Mouse (Mus musculus): Measurements from ENCODE around the gene Yipf1.

DNA sequence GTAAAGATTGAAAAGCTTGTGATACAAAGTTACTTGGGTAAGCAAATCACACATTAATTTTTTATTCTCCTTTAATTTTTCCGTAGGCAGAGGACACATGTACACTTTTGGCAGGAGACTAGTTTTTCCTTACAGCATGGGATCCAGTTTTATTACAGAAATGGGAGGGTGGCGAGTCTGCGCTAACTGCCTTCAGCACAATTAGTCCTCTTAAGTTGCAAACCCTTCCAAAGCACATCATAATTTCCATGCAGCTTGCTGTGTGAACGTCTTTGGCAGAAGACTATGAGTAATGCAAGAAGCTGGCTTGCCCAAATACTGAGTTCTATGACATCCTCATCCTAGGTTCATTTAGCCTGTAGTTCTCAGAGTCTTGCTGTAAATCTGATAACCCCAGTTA lies 40.5 kb upstream of the Yipf1 start:
- TF ChIP-seq POLR2A (IDR thresholded peaks at IDR 0.05; ENCODE audit: control insufficient read depth, low read depth, low read length), result no peak
- no peak for TF ChIP-seq CTCF (IDR thresholded peaks at IDR 0.05; ENCODE audit: control insufficient read depth, insufficient read depth, insufficient replicate concordance, low read depth, low read length)

All from testis, adult 2 months (tissue).